Mouse (Mus musculus) heart, embryonic 14.5 days (tissue): Measurements from ENCODE around the gene Pdcd4. TPM values are rescaled to one million over a fixed set of nuclear protein-coding genes. Genes with fewer than 3 reads are reported as not detected.

Experiments used
- ATAC-seq: fragments of 200-750 bp; cut with Nextera tagmentation; 2 replicates; pipeline ENCODE4 v1.8.0; 2017; ENCODE audit warnings: low read depth, moderate TSS enrichment; ENCODE audit not compliant: insufficient number of reproducible peaks, insufficient read depth, low FRiP score
- H3K27ac ChIP-seq, 2 experiments: fragments of 200-500 bp in 1 of 2; fragments of 300-500 bp in 1 of 2; sonication (generic) in 1 of 2; replicated peaks in 1 of 2; 2 replicates each; pipeline ENCODE4 v1.5.1; 2012 to 2014; ENCODE audit warnings: low read depth in 2 of 2, low read length in 2 of 2, control low read depth in 1 of 2, mild to moderate bottlenecking in 1 of 2, mixed read lengths in 1 of 2; ENCODE audit not compliant: control insufficient read depth in 1 of 2, insufficient read depth in 1 of 2
- H3K27me3 ChIP-seq: fragments of 300-500 bp; sonication (generic); 2 replicates; pipeline ENCODE4 v1.6.1; 2014; ENCODE audit warnings: mild to moderate bottlenecking, low read length, control low read depth; ENCODE audit not compliant: control insufficient read depth, insufficient read depth
- H3K36me3 ChIP-seq: fragments of 300-500 bp; sonication (generic); 2 replicates; pipeline ENCODE4 v1.6.1; 2014; ENCODE audit warnings: mild to moderate bottlenecking, control low read depth, low read length, mixed read lengths; ENCODE audit not compliant: control insufficient read depth, insufficient read depth
- H3K4me1 ChIP-seq, 2 experiments: fragments of 200-500 bp in 1 of 2; fragments of 300-500 bp in 1 of 2; sonication (generic) in 1 of 2; 2 replicates each; pipeline ENCODE4 v1.6.1; 2012 to 2014; ENCODE audit warnings: low read length in 2 of 2, control low read depth in 1 of 2, mixed read lengths in 1 of 2; ENCODE audit not compliant: control insufficient read depth in 2 of 2, insufficient read depth in 2 of 2
- H3K4me2 ChIP-seq: fragments of 300-500 bp; sonication (generic); 2 replicates; pipeline ENCODE4 v1.6.1; 2014; ENCODE audit warnings: mild to moderate bottlenecking, low read length
- H3K4me3 ChIP-seq, 2 experiments: fragments of 200-500 bp in 1 of 2; fragments of 300-500 bp in 1 of 2; sonication (generic) in 1 of 2; 2 replicates each; pipeline ENCODE4 v1.5.1; 2012 to 2014; ENCODE audit warnings: low read length in 2 of 2, mild to moderate bottlenecking in 2 of 2, control low read depth in 1 of 2, low read depth in 1 of 2, moderate library complexity in 1 of 2; ENCODE audit not compliant: control insufficient read depth in 1 of 2, insufficient read depth in 1 of 2
- H3K9ac ChIP-seq: fragments of 300-500 bp; sonication (generic); 2 replicates; pipeline ENCODE4 v1.6.1; 2014; ENCODE audit warnings: mild to moderate bottlenecking, low read length
- H3K9me3 ChIP-seq: fragments of 300-500 bp; sonication (generic); 2 replicates; pipeline ENCODE4 v1.6.1; 2016; ENCODE audit warnings: low read length, control low read depth; ENCODE audit not compliant: control insufficient read depth
- WGBS: fragments of 180-500 bp; shearing (Covaris S2); extraction: QIAGEN DNeasy Blood & Tissue Kit; methylation state at CpG from one replicate; pipeline ENCODE4 v1.1.7; 2014; 5-methylcytosine and 5-hydroxymethylcytosine counted together
- polyA plus RNA-seq: library from polyadenylated mRNA; unstranded; fragments of >200 nt; fragmentation: Nextera tagmentation; extraction: Ambion mirVana; gene quantifications from 2 replicates; pipeline ENCODE4 v1.2.1, GENCODE M21; 2014

The Pdcd4 gene
- polyA plus RNA-seq, 1 experiment from 2014 or later = 45.6 TPM

- Histone ChIP-seq H3K9me3 (no peaks in the 10 kb centered on the region), H3K27me3 (no peaks in the 10 kb centered on the region), H3K9ac (no peak overlapping the region), H3K4me3 (no peak overlapping the region), H3K36me3 (peaks cover 87% of the 10 kb centered on the region), H3K4me1 (peaks cover 13 to 22% of the 10 kb centered on the region in 2 experiments), H3K27ac (no peak overlapping the region), H3K4me2 (no peak overlapping the region)
- no peak for ATAC-seq
- WGBS = 75% methylated on average over 15 of the region's 15 CpGs
Measured at GRCm38 (mm10) chr19:53852699-53853451, 39.2 kb upstream of the Pdcd4 start.

- H3K9me3 ChIP-seq = no peaks in the 10 kb centered on the region
- peaks cover 87% of the 10 kb centered on the region for H3K36me3 ChIP-seq
- H3K4me3 ChIP-seq = no peak overlapping the region
- no peak overlapping the region for H3K27ac ChIP-seq
- ATAC-seq = no peak
- H3K4me2 ChIP-seq = no peak overlapping the region
- no peaks in the 10 kb centered on the region for H3K27me3 ChIP-seq
- H3K4me1 ChIP-seq = peaks cover 11 to 14% of the 10 kb centered on the region in 2 experiments
- H3K9ac ChIP-seq = no peak overlapping the region
- 67% methylated on average over 4 of the region's 4 CpGs for WGBS
Measured at GRCm38 (mm10) chr19:53854978-53855377, 37.1 kb upstream of the Pdcd4 start.

GRCm38 (mm10) chr19:53855781-53856180, 36.2 kb upstream of the Pdcd4 start:
- Histone ChIP-seq H3K36me3 (peaks cover 93% of the 10 kb centered on the region), H3K27ac (no peak overlapping the region), H3K9ac (no peak overlapping the region)

GRCm38 (mm10) chr19:53856794-53857193, 35.2 kb upstream of the Pdcd4 start:
- peaks cover 93% of the 10 kb centered on the region for H3K36me3 ChIP-seq
- no peaks in the 10 kb centered on the region for H3K27me3 ChIP-seq
- H3K4me2 ChIP-seq = no peak overlapping the region
- no peaks in the 10 kb centered on the region for H3K9me3 ChIP-seq
- H3K9ac ChIP-seq = no peak overlapping the region
- 0 out of 4 replicates have a peak overlapping the region, but pooled peaks of 1 of the 2 experiments have one; percentile 26 for H3K27ac ChIP-seq
- H3K4me1 ChIP-seq = 0 out of 4 replicates have a peak, but pooled peaks cover 0 to 3% of the 10 kb centered on the region in 2 experiments
- no peak for ATAC-seq
- no peak overlapping the region for H3K4me3 ChIP-seq
- 74% methylated on average over 9 of the region's 9 CpGs for WGBS

More at GRCm38 (mm10) chr19:53855781-53856180, 36.2 kb upstream of the Pdcd4 start:
- Histone ChIP-seq H3K4me2 (no peak overlapping the region), H3K4me1 (peaks cover 3 to 6% of the 10 kb centered on the region in 2 experiments), H3K27me3 (no peaks in the 10 kb centered on the region), H3K9me3 (no peaks in the 10 kb centered on the region), H3K4me3 (no peak overlapping the region)
- no peak for ATAC-seq
- WGBS = 75% methylated on average over 5 of the region's 5 CpGs

- Histone ChIP-seq H3K9ac (no peak overlapping the region), H3K27ac (no peak overlapping the region), H3K9me3 (no peaks in the 10 kb centered on the region), H3K27me3 (no peaks in the 10 kb centered on the region), H3K4me1 (no peaks in the 10 kb centered on the region), H3K4me3 (no peak overlapping the region), H3K36me3 (peaks cover 95% of the 10 kb centered on the region), H3K4me2 (no peak overlapping the region)
- ATAC-seq = no peak
- 61% methylated on average over 6 of the region's 6 CpGs for WGBS
Measured at GRCm38 (mm10) chr19:53857962-53858361, 34.1 kb upstream of the Pdcd4 start.

- Histone ChIP-seq H3K4me2 (no peak overlapping the region), H3K9me3 (no peaks in the 10 kb centered on the region)
- ATAC-seq = no peak; the same call in 1 of the 2 replicates
Measured at GRCm38 (mm10) chr19:53859149-53859548, 32.9 kb upstream of the Pdcd4 start.

GRCm38 (mm10) chr19:53859593-53859992, 32.4 kb upstream of the Pdcd4 start:
- ATAC-seq = no peak
- H3K27ac ChIP-seq = no peak overlapping the region
- no peak overlapping the region for H3K4me2 ChIP-seq
- no peak overlapping the region for H3K9ac ChIP-seq
- H3K9me3 ChIP-seq = no peaks in the 10 kb centered on the region
- peaks cover 95% of the 10 kb centered on the region for H3K36me3 ChIP-seq
- no peak overlapping the region for H3K4me3 ChIP-seq
- WGBS = 72% methylated on average over 7 of the region's 7 CpGs
- no peaks in the 10 kb centered on the region for H3K27me3 ChIP-seq
- no peaks in the 10 kb centered on the region for H3K4me1 ChIP-seq

More at GRCm38 (mm10) chr19:53859149-53859548, 32.9 kb upstream of the Pdcd4 start:
- Histone ChIP-seq H3K9ac (no peak overlapping the region), H3K36me3 (peaks cover 95% of the 10 kb centered on the region), H3K27ac (no peak overlapping the region), H3K27me3 (no peaks in the 10 kb centered on the region), H3K4me3 (no peak overlapping the region), H3K4me1 (no peaks in the 10 kb centered on the region)
- 52% methylated on average over 9 of the region's 9 CpGs for WGBS
